Mouse (Mus musculus) liver, embryonic 14.5 days (tissue): ENCODE data around the gene Stim1.

Source experiments
- CTCF ChIP-seq: IDR thresholded peaks from 2 replicates; pipeline ENCODE4 v1.5.1; 2016; ENCODE audit warnings: antibody characterized with exemption, low read depth, control low read depth
- EP300 ChIP-seq: IDR thresholded peaks from 2 replicates; pipeline ENCODE4 v1.6.1; 2016; ENCODE audit warnings: antibody characterized with exemption, low read depth

GRCm38 (mm10) chr7:102345893-102346292, 78.3 kb downstream of the Stim1 start:
- TF ChIP-seq CTCF (no peak), EP300 (no peak)
